Mouse (Mus musculus) intestine, embryonic 16.5 days (tissue): Measurements from ENCODE around the gene Top1. TPM values are rescaled to one million over a fixed set of nuclear protein-coding genes. Genes with fewer than 3 reads are reported as not detected.

Experiments used
- ATAC-seq: fragments of 200-750 bp; cut with Nextera tagmentation; 2 replicates; pipeline ENCODE4 v1.8.0; 2017; ENCODE audit warnings: moderate TSS enrichment, moderate library complexity
- H3K27ac ChIP-seq: fragments of 300-500 bp; sonication (generic); 2 replicates; pipeline ENCODE4 v1.5.1; 2014; ENCODE audit warnings: mild to moderate bottlenecking, low read length
- H3K27me3 ChIP-seq: fragments of 300-500 bp; sonication (generic); replicated peaks from 2 replicates; pipeline ENCODE4 v1.6.1; 2014; ENCODE audit warnings: low read length, control low read depth, mixed read lengths; ENCODE audit not compliant: control insufficient read depth, insufficient read depth
- H3K36me3 ChIP-seq: fragments of 300-500 bp; sonication (generic); 2 replicates; pipeline ENCODE4 v1.6.1; 2014; ENCODE audit warnings: low read length, control low read depth; ENCODE audit not compliant: control insufficient read depth, insufficient read depth
- H3K4me1 ChIP-seq: fragments of 300-500 bp; sonication (generic); 2 replicates; pipeline ENCODE4 v1.6.1; 2014; ENCODE audit warnings: low read length, control low read depth, mixed read lengths; ENCODE audit not compliant: control insufficient read depth, insufficient read depth
- H3K4me2 ChIP-seq: fragments of 300-500 bp; sonication (generic); 2 replicates; pipeline ENCODE4 v1.6.1; 2014; ENCODE audit warnings: low read depth, low read length, control low read depth
- H3K4me3 ChIP-seq: fragments of 300-500 bp; sonication (generic); 2 replicates; pipeline ENCODE4 v1.5.1; 2014; ENCODE audit warnings: mild to moderate bottlenecking, low read length
- H3K9ac ChIP-seq: fragments of 300-500 bp; sonication (generic); 2 replicates; pipeline ENCODE4 v1.6.1; 2014; ENCODE audit warnings: low read depth, low read length
- H3K9me3 ChIP-seq: fragments of 300-500 bp; sonication (generic); 2 replicates; pipeline ENCODE4 v1.6.1; 2016; ENCODE audit warnings: low read length, control low read depth; ENCODE audit not compliant: control insufficient read depth
- whole genome bisulfite sequencing: fragments of 180-500 bp; shearing (Covaris S2); extraction: QIAGEN DNeasy Blood & Tissue Kit; methylation state at CpG from one replicate; pipeline ENCODE4 v1.1.7; 2014; 5-methylcytosine and 5-hydroxymethylcytosine counted together
- polyA plus RNA-seq: library from polyadenylated mRNA; unstranded; fragments of >200 nt; fragmentation: Nextera tagmentation; extraction: Ambion mirVana; gene quantifications from 2 replicates; pipeline ENCODE4 v1.2.1, GENCODE M21; 2015

Gene Top1
- polyA plus RNA-seq, 1 experiment from 2014 or later: 53.4 TPM

- Histone ChIP-seq H3K27me3 (no peaks in the 10 kb centered on the region), H3K9me3 (no peaks in the 10 kb centered on the region), H3K4me3 (no peak overlapping the region), H3K36me3 (peaks cover 14% of the 10 kb centered on the region), H3K27ac (no peak overlapping the region), H3K9ac (no peak overlapping the region), H3K4me1 (no peaks in the 10 kb centered on the region), H3K4me2 (no peak overlapping the region)
- ATAC-seq: no peak
- WGBS: 85% methylated on average over 5 of the region's 5 CpGs
These were observed 78.8 kb downstream of the Top1 start for GRCm38 (mm10) chr2:160724536-160724935.

- Histone ChIP-seq H3K4me3 (no peak overlapping the region), H3K36me3 (peaks cover 6% of the 10 kb centered on the region), H3K4me2 (no peak overlapping the region), H3K9ac (no peak overlapping the region), H3K9me3 (no peaks in the 10 kb centered on the region), H3K27me3 (no peaks in the 10 kb centered on the region), H3K27ac (no peak overlapping the region), H3K4me1 (peaks cover 9% of the 10 kb centered on the region)
- 79% methylated on average over 6 of the region's 6 CpGs for WGBS
- no peak for ATAC-seq
These were observed 80.5 kb downstream of the Top1 start for GRCm38 (mm10) chr2:160725877-160726864.

- Histone ChIP-seq H3K4me3 (no peak overlapping the region), H3K36me3 (no peaks in the 10 kb centered on the region), H3K9me3 (no peaks in the 10 kb centered on the region), H3K27me3 (no peaks in the 10 kb centered on the region), H3K9ac (no peak overlapping the region), H3K4me1 (peaks cover 24% of the 10 kb centered on the region), H3K27ac (no peak overlapping the region), H3K4me2 (no peak overlapping the region)
- ATAC-seq: no peak
- WGBS: 89% methylated on average over 3 of the region's 3 CpGs
These were observed 83.3 kb downstream of the Top1 start for GRCm38 (mm10) chr2:160728972-160729371.

GRCm38 (mm10) chr2:160729436-160729835, 83.7 kb downstream of the Top1 start:
- 75% methylated on average over 2 of the region's 2 CpGs for WGBS
- Histone ChIP-seq H3K9ac (no peak overlapping the region), H3K4me3 (no peak overlapping the region), H3K9me3 (no peaks in the 10 kb centered on the region), H3K36me3 (no peaks in the 10 kb centered on the region), H3K4me2 (no peak overlapping the region), H3K27me3 (no peaks in the 10 kb centered on the region), H3K27ac (no peak overlapping the region), H3K4me1 (peaks cover 28% of the 10 kb centered on the region)
- ATAC-seq: no peak

- Histone ChIP-seq H3K27ac (no peak overlapping the region), H3K4me2 (peak overlapping the region; percentile 78), H3K9me3 (no peaks in the 10 kb centered on the region), H3K36me3 (no peaks in the 10 kb centered on the region), H3K4me1 (peaks cover 29% of the 10 kb centered on the region), H3K9ac (peak overlapping the region; percentile 95), H3K27me3 (no peaks in the 10 kb centered on the region), H3K4me3 (peak overlapping the region; percentile 85)
- 0 out of 2 replicates have a peak, but pooled peaks have one; percentile 8 for ATAC-seq
- WGBS: 20% methylated on average over 17 of the region's 17 CpGs
These were observed 84.4 kb downstream of the Top1 start for GRCm38 (mm10) chr2:160729851-160730796.

- Histone ChIP-seq H3K4me3 (peak overlapping the region; percentile 85), H3K4me1 (peaks cover 29% of the 10 kb centered on the region), H3K4me2 (peak overlapping the region; percentile 78), H3K27me3 (no peaks in the 10 kb centered on the region), H3K9me3 (no peaks in the 10 kb centered on the region), H3K27ac (no peak overlapping the region; the same call in 1 of the 2 replicates), H3K9ac (peak overlapping the region; percentile 95), H3K36me3 (no peaks in the 10 kb centered on the region)
- no peak; the same call in 1 of the 2 replicates for ATAC-seq
- 6% methylated on average over 19 of the region's 19 CpGs for WGBS
These were observed 85.1 kb downstream of the Top1 start for GRCm38 (mm10) chr2:160730797-160731116.

GRCm38 (mm10) chr2:160731117-160731838, 85.6 kb downstream of the Top1 start, which contains the start of gene Plcg1:
Plcg1 (plus strand) TSS chr2:160731300.
- peak; percentile 94 for ATAC-seq
- H3K36me3 ChIP-seq: no peaks in the 10 kb centered on the region
- no peaks in the 10 kb centered on the region for H3K9me3 ChIP-seq
- H3K27me3 ChIP-seq: no peaks in the 10 kb centered on the region
- peak within 1 kb of the TSS; percentile 95 for H3K9ac ChIP-seq
- H3K27ac ChIP-seq: peak within 1 kb of the TSS; percentile 90
- peak within 1 kb of the TSS; percentile 85 for H3K4me3 ChIP-seq
- WGBS: under 1% methylated on average over 83 of the region's 99 CpGs
- peak within 1 kb of the TSS; percentile 78 for H3K4me2 ChIP-seq
- peaks cover 29% of the 10 kb centered on the region for H3K4me1 ChIP-seq

- Histone ChIP-seq H3K9ac (peak overlapping the region; percentile 95), H3K36me3 (no peaks in the 10 kb centered on the region; the same call in 1 of the 2 replicates), H3K4me2 (peak overlapping the region; percentile 78), H3K9me3 (no peaks in the 10 kb centered on the region), H3K27me3 (no peaks in the 10 kb centered on the region), H3K27ac (peak overlapping the region; percentile 90), H3K4me1 (peaks cover 29% of the 10 kb centered on the region), H3K4me3 (peak overlapping the region; percentile 85)
- WGBS: 0% methylated on average over 32 of the region's 32 CpGs
- ATAC-seq: peak; percentile 13
These were observed 86.2 kb downstream of the Top1 start for GRCm38 (mm10) chr2:160731839-160732261.
